Mouse (Mus musculus) CH12.LX (cell line): Measurements from ENCODE around the gene Mgat4e. TPM values are rescaled to one million over a fixed set of nuclear protein-coding genes. Genes with fewer than 3 reads are reported as not detected.

Source experiments
- DNase-seq: peaks from one replicate; pipeline ENCODE4 v3.0.0-alpha.2; 2013; ENCODE audit errors: extremely low read depth
- H3K27ac ChIP-seq: 2 replicates; pipeline ENCODE4 v1.5.1; 2012; ENCODE audit warnings: low read depth, mild to moderate bottlenecking, control low read depth, moderate library complexity; ENCODE audit not compliant: insufficient read depth
- H3K27me3 ChIP-seq: replicated peaks from 2 replicates; pipeline ENCODE3; 2012; ENCODE audit warnings: inconsistent platforms
- H3K36me3 ChIP-seq, 2 experiments: replicated peaks in 1 of 2; 2 replicates each; pipeline versions ENCODE3 to v1.6.1; 2012; ENCODE audit warnings: inconsistent platforms in 1 of 2, low read length in 1 of 2, mild to moderate bottlenecking in 1 of 2, mixed read lengths in 1 of 2, moderate library complexity in 1 of 2; ENCODE audit not compliant: control insufficient read depth in 1 of 2, insufficient read depth in 1 of 2
- H3K4me1 ChIP-seq, 2 experiments: 2 replicates each; pipeline ENCODE4 v1.6.1; 2012; ENCODE audit warnings: inconsistent platforms in 1 of 2, moderate library complexity in 1 of 2; ENCODE audit not compliant: insufficient read depth in 2 of 2, control insufficient read depth in 1 of 2
- H3K4me2 ChIP-seq: 2 replicates; pipeline ENCODE4 v1.6.1; 2012; ENCODE audit warnings: low read depth, mild to moderate bottlenecking, control low read depth; ENCODE audit not compliant: poor library complexity, insufficient read depth, severe bottlenecking
- H3K4me3 ChIP-seq, 3 experiments: fragments of 150-350 bp in 1 of 3; sonication (generic) in 1 of 3; replicated peaks in 1 of 3; 2 replicates each; pipeline versions ENCODE3 to v1.5.1; 2011 to 2012; ENCODE audit warnings: low read depth in 2 of 3, low read length in 2 of 3, mild to moderate bottlenecking in 2 of 3, moderate library complexity in 2 of 3, control low read depth in 1 of 3, improper control_type of control experiment in 1 of 3, inconsistent platforms in 1 of 3, mixed read lengths in 1 of 3; ENCODE audit not compliant: poor library complexity in 1 of 3
- H3K79me2 ChIP-seq: replicated peaks from 2 replicates; pipeline ENCODE4 v1.6.1; 2012; ENCODE audit warnings: mild to moderate bottlenecking, moderate library complexity; ENCODE audit not compliant: control insufficient read depth, poor library complexity, insufficient read depth, severe bottlenecking; ENCODE audit errors: extremely low read depth
- H3K9ac ChIP-seq: 2 replicates; pipeline ENCODE4 v1.6.1; 2012; ENCODE audit warnings: low read depth, mild to moderate bottlenecking, control low read depth, moderate library complexity; ENCODE audit not compliant: insufficient read depth
- H3K9me3 ChIP-seq: replicated peaks from 2 replicates; pipeline ENCODE3; 2012; ENCODE audit warnings: low read length, inconsistent platforms, mixed read lengths
- CHD2 ChIP-seq: IDR thresholded peaks from 2 replicates; pipeline ENCODE4 v1.6.1; 2011; ENCODE audit warnings: low read length, improper control_type of control experiment
- GABPA ChIP-seq: IDR thresholded peaks from 2 replicates; pipeline ENCODE4 v1.6.1; 2012; ENCODE audit warnings: low read depth, low read length, improper control_type of control experiment, inconsistent platforms; ENCODE audit not compliant: insufficient replicate concordance
- IRF4 ChIP-seq: IDR thresholded peaks from 2 replicates; pipeline ENCODE4 v1.6.1; 2014; ENCODE audit warnings: low read depth, mild to moderate bottlenecking, inconsistent platforms, low read length, improper control_type of control experiment
- JUND ChIP-seq: conservative IDR thresholded peaks from 2 replicates; pipeline ENCODE4 v1.6.1; 2011; ENCODE audit warnings: low read depth, low read length, improper control_type of control experiment
- MAFK ChIP-seq: IDR thresholded peaks from 2 replicates; pipeline ENCODE4 v1.6.1; 2011; ENCODE audit warnings: low read length, improper control_type of control experiment; ENCODE audit not compliant: insufficient replicate concordance
- MAX ChIP-seq: IDR thresholded peaks from 2 replicates; pipeline ENCODE4 v1.6.1; 2011; ENCODE audit warnings: low read length, improper control_type of control experiment
- MEF2A ChIP-seq: IDR thresholded peaks from 2 replicates; pipeline ENCODE4 v1.6.1; 2014; ENCODE audit warnings: low read depth, mild to moderate bottlenecking, inconsistent platforms, low read length, improper control_type of control experiment, borderline replicate concordance
- MXI1 ChIP-seq: IDR thresholded peaks from 2 replicates; pipeline ENCODE4 v1.6.1; 2011; ENCODE audit warnings: mild to moderate bottlenecking, low read depth, low read length, improper control_type of control experiment
- MYC ChIP-seq: IDR thresholded peaks from 2 replicates; pipeline ENCODE4 v1.6.1; 2011; ENCODE audit warnings: low read depth, mild to moderate bottlenecking, improper control_type of control experiment, low read length
- NELFE ChIP-seq: IDR thresholded peaks from 2 replicates; pipeline ENCODE4 v1.6.1; 2011; ENCODE audit warnings: low read depth, low read length, improper control_type of control experiment
- PAX5 ChIP-seq: IDR thresholded peaks from 2 replicates; pipeline ENCODE4 v1.6.1; 2012; ENCODE audit warnings: low read length, inconsistent platforms, mixed read lengths
- POLR2A ChIP-seq: IDR thresholded peaks from 2 replicates; pipeline ENCODE4 v1.6.1; 2011; ENCODE audit warnings: low read depth, mild to moderate bottlenecking, improper control_type of control experiment, low read length
- RAD21 ChIP-seq: IDR thresholded peaks from 2 replicates; pipeline ENCODE4 v1.6.1; 2011; ENCODE audit warnings: low read depth, mild to moderate bottlenecking, low read length, improper control_type of control experiment, moderate library complexity
- SIN3A ChIP-seq: IDR thresholded peaks from 2 replicates; pipeline ENCODE4 v1.6.1; 2012; ENCODE audit warnings: low read length, improper control_type of control experiment, inconsistent platforms
- SMC3 ChIP-seq: IDR thresholded peaks from 2 replicates; pipeline ENCODE4 v1.6.1; 2011; ENCODE audit warnings: low read depth, low read length, improper control_type of control experiment
- TBP ChIP-seq: conservative IDR thresholded peaks from 2 replicates; pipeline ENCODE4 v1.6.1; 2011; ENCODE audit warnings: low read depth, low read length, improper control_type of control experiment
- TCF12 ChIP-seq: IDR thresholded peaks from 2 replicates; pipeline ENCODE4 v1.6.1; 2014; ENCODE audit warnings: low read depth, mild to moderate bottlenecking, inconsistent platforms, low read length, improper control_type of control experiment
- UBTF ChIP-seq: IDR thresholded peaks from 2 replicates; pipeline ENCODE4 v1.6.1; 2012; ENCODE audit warnings: low read depth, mild to moderate bottlenecking, inconsistent platforms, low read length, improper control_type of control experiment, moderate library complexity
- dilution Hi-C: fragments of 300-500 bp; cut with MboI; formaldehyde crosslinking; loops from 2 replicates; pipeline ENCODE4 v1.14.3; 2020; ENCODE audit warnings: low sequenced_read_pairs; ENCODE audit not compliant: extremely low pct_unique_long_range_greater_than_20kb, extremely low pct_ligation_motif_present
- in situ Hi-C: fragments of 300-500 bp; cut with MboI; formaldehyde crosslinking; loops from 3 replicates; pipeline ENCODE4 v1.14.3; 2019; ENCODE audit warnings: low sequenced_read_pairs, low pct_ligation_motif_present, low pct_unique_long_range_greater_than_20kb, mixed read lengths
- polyA plus RNA-seq: library from polyadenylated mRNA; unstranded; fragments of >175 nt; gene quantifications from 2 replicates; pipeline ENCODE4 v1.2.1, GENCODE M21; 2012; ENCODE audit warnings: low read depth; ENCODE audit not compliant: insufficient read length
- total RNA-seq, 2 experiments: library from RNA; depleted of rRNA; stranded (reverse); fragments of 300-350 nt in 1 of 2; fragments of >200 nt in 1 of 2; gene quantifications; 2 replicates each; pipeline ENCODE4 v1.2.3; 2012 to 2014

Mgat4e gene
- total and polyA plus RNA-seq, 3 experiments, result 0.08 TPM; not detected in 2

DNA sequence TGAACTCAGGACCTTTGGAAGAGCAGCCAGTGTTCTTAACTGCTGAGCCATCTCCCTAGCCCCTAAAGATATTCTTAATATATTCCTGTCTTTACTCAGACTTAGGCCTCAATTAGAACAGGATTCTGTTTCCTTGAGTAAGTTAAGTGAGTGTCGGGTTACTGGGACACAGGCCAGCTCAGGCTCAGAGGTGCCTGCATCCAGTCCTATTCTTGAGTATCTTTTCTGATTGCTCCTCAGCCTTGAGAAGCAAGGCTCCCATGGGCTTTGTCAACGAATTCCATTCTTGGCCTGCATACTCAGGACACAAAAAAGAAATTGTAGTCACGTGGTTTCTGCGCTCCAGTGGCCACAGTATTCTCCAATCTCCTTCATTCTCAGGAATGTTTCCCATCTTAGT, 1.3 kb downstream of the Mgat4e start:
- no peak overlapping the region for H3K4me3 ChIP-seq
- H3K27me3 ChIP-seq, result peaks cover 36% of the 10 kb centered on the region
- no peak overlapping the region for H3K9ac ChIP-seq
- H3K9me3 ChIP-seq, result peaks cover 12% of the 10 kb centered on the region
- no peak overlapping the region for H3K4me2 ChIP-seq
- no peak for DNase-seq
- no peaks in the 10 kb centered on the region for H3K4me1 ChIP-seq
- in situ Hi-C loops (no loop called here), dilution Hi-C loops (no loop called here)
- TF ChIP-seq PAX5 (no peak), MEF2A (no peak)
- H3K36me3 ChIP-seq, result no peaks in the 10 kb centered on the region
- no peaks in the 10 kb centered on the region for H3K79me2 ChIP-seq
- H3K27ac ChIP-seq, result no peak overlapping the region

DNA sequence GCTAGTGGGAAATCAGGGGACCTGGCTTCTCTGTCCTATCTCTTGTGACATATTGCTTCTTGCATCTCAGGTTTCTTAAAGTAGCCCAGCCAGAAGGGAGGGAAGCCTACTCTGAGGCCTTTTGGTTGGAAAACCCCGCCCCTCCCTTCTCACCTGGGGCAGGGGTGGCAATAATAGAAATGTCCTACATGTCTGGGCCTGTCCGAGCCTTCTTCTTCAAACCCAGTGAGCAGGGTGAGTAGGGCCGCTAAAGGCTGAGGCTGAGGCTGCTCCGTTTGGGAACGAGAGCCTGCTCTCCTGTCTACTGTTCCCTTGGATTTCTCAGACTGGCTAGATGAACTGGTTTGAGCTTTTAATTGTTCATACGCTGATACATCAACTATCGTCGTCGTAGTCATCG, 8.9 kb downstream of the Mgat4e start:
- Histone ChIP-seq H3K9me3 (peaks cover 11% of the 10 kb centered on the region), H3K36me3 (no peaks in the 10 kb centered on the region), H3K4me1 (peaks cover 0 to 3% of the 10 kb centered on the region in 2 experiments; a peak in 2 of 4 replicates), H3K27ac (no peak overlapping the region), H3K4me3 (no peak overlapping the region), H3K27me3 (peaks cover 21% of the 10 kb centered on the region), H3K9ac (no peak overlapping the region), H3K4me2 (no peak overlapping the region), H3K79me2 (no peaks in the 10 kb centered on the region)
- TF ChIP-seq MYC (no peak), SIN3A (no peak), TBP (no peak), TCF12 (no peak), GABPA (no peak), MAFK (no peak), RAD21 (no peak), SMC3 (no peak), MAX (no peak), NELFE (no peak), JUND (no peak), MXI1 (no peak)
- in situ Hi-C loops (no loop called here), dilution Hi-C loops (no loop called here)
- no peak for DNase-seq

DNA sequence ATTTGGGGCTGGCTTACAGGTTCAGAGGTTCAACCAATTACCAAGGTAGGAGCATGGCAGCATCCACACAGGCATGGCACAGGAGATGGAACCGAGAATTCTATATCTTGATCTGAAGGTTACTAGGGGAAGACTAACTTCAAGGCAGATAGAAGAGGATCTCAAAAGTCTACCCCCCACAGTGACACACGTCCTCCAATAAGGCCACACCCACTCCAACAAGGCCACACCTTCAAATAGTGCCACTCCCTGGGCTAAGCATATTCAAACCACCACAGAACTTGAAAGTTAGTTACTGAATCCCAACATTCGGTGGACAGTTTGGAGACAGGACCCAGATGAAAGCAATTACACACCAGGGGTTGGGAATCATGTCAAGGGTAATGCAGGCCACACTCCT, 14.0 kb downstream of the Mgat4e start:
- no peak overlapping the region for H3K4me3 ChIP-seq
- no peaks in the 10 kb centered on the region for H3K79me2 ChIP-seq
- peaks cover 0 to 2% of the 10 kb centered on the region in 2 experiments; a peak in 2 of 4 replicates for H3K4me1 ChIP-seq
- no peak overlapping the region for H3K4me2 ChIP-seq
- dilution Hi-C loops, result no loop called here
- no peaks in the 10 kb centered on the region for H3K27me3 ChIP-seq
- TF ChIP-seq UBTF (no peak), IRF4 (no peak), CHD2 (no peak), NELFE (no peak), POLR2A (no peak)
- no peak overlapping the region for H3K27ac ChIP-seq
- no peak overlapping the region for H3K9ac ChIP-seq
- H3K36me3 ChIP-seq, result no peaks in the 10 kb centered on the region
- no peaks in the 10 kb centered on the region for H3K9me3 ChIP-seq
- DNase-seq, result no peak
- in situ Hi-C loops, result no loop called here
